Mouse (Mus musculus) spleen, adult 10 weeks (tissue): ENCODE data around the gene Cdc45. TPM values are rescaled to one million over a fixed set of nuclear protein-coding genes. Genes with fewer than 3 reads are reported as not detected.

ENCODE experiments used
- polyA plus RNA-seq: library from polyadenylated mRNA; stranded (reverse); fragments of 350-450 nt; fragmentation: Illumina TruSeq; extraction: RNeasy Lipid Tissue Mini Kit (QIAGEN cat#74804); gene quantifications from one replicate; pipeline ENCODE4 v1.2.3, GENCODE M21; 2015; ENCODE audit warnings: low replicate concordance; ENCODE audit not compliant: insufficient read depth

The Cdc45 gene
- 8.2 TPM for polyA plus RNA-seq

DNA sequence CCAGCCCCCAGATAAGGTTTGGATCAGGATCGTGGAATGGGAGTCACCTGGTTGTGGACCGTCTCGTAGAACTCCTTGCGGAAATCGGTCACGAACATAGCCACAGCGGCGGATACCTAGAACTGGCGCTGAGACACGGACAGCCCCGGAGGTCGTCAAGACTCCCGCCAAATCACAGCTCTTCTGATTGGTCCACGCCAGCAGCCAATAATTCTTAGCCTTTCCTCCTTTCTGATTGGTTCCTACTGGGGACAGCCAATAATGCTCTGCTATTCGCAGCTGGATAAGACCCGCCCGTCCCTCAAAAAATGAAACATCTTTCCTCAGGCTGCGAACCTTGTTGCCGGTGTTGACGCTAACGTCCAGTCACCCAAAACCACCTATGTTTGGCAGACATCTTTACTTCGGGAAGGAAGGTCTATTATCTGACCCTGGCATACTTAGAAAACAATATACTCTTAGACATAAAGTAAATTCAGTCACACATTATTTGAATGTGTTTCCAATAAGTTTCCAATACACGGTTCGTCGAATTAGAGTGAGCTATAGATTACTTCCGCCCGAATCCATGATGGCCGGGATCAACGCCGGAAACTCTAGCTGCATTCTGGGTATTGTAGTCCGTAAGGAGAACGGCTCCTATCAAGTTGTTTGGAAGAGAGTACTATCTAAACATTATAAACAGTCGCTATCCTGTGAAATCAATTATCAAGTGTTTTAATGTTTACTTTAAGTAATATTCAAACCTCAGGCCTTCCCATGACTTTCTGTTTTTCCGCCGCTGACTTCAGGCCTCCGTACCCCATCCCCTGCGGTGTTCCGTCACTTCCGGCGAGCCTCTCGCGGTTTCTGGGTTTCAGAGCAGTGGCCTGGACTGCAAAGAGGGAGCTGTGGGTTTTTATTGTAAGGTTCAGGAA, at the start of gene Cdc45, which contains the start of gene Ufd1:
Cdc45 (minus strand) TSS at position 520 of the 917 bp plus-strand sequence.
Ufd1 (plus strand) TSS at position 312 of the 917 bp plus-strand sequence.

GRCm38 (mm10) chr16:18836468-18837208, 24.9 kb upstream of the Cdc45 start, which contains the start of the genes 2510002D24Rik and Gm28539:
Gene 2510002D24Rik (plus strand): TSS chr16:18836578.
Gene Gm28539 (plus strand): TSS chr16:18836584.

DNA sequence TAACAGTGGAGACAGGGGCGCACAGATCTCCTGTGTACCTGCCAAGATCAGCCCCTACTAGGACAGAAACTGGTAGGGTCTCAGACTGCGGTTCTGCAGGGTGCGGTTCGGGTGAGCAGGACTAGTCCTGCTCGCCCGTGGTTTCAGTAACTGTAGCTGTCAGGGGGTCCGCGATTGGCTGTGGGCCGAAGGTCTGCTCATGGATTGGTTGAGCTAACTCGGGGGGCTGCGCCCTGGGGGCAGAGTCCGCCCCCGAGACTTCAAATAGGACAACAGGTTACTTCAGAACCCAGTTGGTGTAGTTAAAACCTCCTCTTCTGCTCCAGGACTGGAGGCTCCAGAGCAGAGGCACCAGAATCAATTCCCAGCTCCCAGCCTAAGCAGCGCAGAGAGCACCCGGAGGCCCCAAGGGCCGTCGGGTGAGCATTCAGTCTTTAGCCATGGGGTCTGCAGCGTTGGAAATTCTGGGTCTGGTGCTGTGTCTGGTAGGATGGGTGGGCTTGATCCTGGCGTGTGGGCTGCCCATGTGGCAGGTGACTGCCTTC, 35.2 kb downstream of the Cdc45 start, which contains the start of gene Cldn5:
Cldn5 (plus strand) TSS at position 292 of the 545 bp plus-strand sequence.

Other genes starting within 250 kb of the Cdc45 start
- gene Tbx1, start 221.3 kb downstream of the Cdc45 start, polyA plus RNA-seq: not detected
- 0.77 TPM for gene Gp1bb, start 189.6 kb downstream of the Cdc45 start, polyA plus RNA-seq
- 0.68 TPM for gene Gm49601, start 185.6 kb downstream of the Cdc45 start, polyA plus RNA-seq
- 1.4 TPM for gene Sept5, start 182.0 kb downstream of the Cdc45 start, polyA plus RNA-seq
- 11.5 TPM for gene Cldn5, start 35.1 kb downstream of the Cdc45 start, polyA plus RNA-seq
- 116 TPM for gene Ufd1, start 208 bp downstream of the Cdc45 start, polyA plus RNA-seq
- gene 2510002D24Rik, start 24.6 kb upstream of the Cdc45 start, polyA plus RNA-seq: 38.5 TPM
- not detected for gene Gm28539, start 24.6 kb upstream of the Cdc45 start, polyA plus RNA-seq
- 58.6 TPM for gene Mrpl40, start 64.9 kb upstream of the Cdc45 start, polyA plus RNA-seq
- gene Hira, start 65.0 kb upstream of the Cdc45 start, polyA plus RNA-seq: 36.9 TPM